Mouse (Mus musculus): Measurements from ENCODE around the gene Cacna1d. TPM values are rescaled to one million over a fixed set of nuclear protein-coding genes. Genes with fewer than 3 reads are reported as not detected.
A peak's percentile ranks its signal among the peaks of the same experiment; 100 is the strongest.

Cacna1d gene
- polyA plus RNA-seq, 1 experiment from 2014 or later, result 0.38 TPM

GRCm38 (mm10) chr14:30512896-30513295, 21.6 kb upstream of the Cacna1d start:
- Histone ChIP-seq H3K4me2 (no peak overlapping the region), H3K27me3 (no peaks in the 10 kb centered on the region), H3K4me3 (replicated peaks) (no peak overlapping the region), H3K27ac (no peak overlapping the region), H3K9ac (no peak overlapping the region), H3K36me3 (peaks cover 54% of the 10 kb centered on the region), H3K4me1 (replicated peaks) (peaks cover 9% of the 10 kb centered on the region), H3K9me3 (replicated peaks) (no peaks in the 10 kb centered on the region)
- DNase-seq (no peak), ATAC-seq (ENCODE audit: low read depth) (0 out of 2 replicates have a peak, but pooled peaks have one; percentile 35)
- 56% methylated on average over 5 of the region's 5 CpGs for WGBS (ENCODE audit: insufficient replicate concordance)

- 85% methylated on average over 6 of the region's 6 CpGs for WGBS (ENCODE audit: insufficient replicate concordance)
- no peak overlapping the region for H3K4me3 ChIP-seq (replicated peaks)
- no peak overlapping the region for H3K9ac ChIP-seq
- H3K27me3 ChIP-seq, result no peaks in the 10 kb centered on the region
- H3K36me3 ChIP-seq, result peaks cover 73% of the 10 kb centered on the region
- H3K9me3 ChIP-seq (replicated peaks), result no peaks in the 10 kb centered on the region
- H3K4me2 ChIP-seq, result no peak overlapping the region
- H3K4me1 ChIP-seq (replicated peaks), result no peaks in the 10 kb centered on the region; the same call in none of the 2 replicates
- DNase-seq, result no peak
- no peak for ATAC-seq (ENCODE audit: low read depth)
- no peak overlapping the region; the same call in 1 of the 2 replicates for H3K27ac ChIP-seq
Measured at GRCm38 (mm10) chr14:30510214-30510763, 19.0 kb upstream of the Cacna1d start.

GRCm38 (mm10) chr14:30504990-30505389, 13.7 kb upstream of the Cacna1d start:
- H3K36me3 ChIP-seq, result peaks cover 63% of the 10 kb centered on the region

GRCm38 (mm10) chr14:30498202-30498601, 6.9 kb upstream of the Cacna1d start:
- Histone ChIP-seq H3K36me3 (peaks cover 36% of the 10 kb centered on the region), H3K4me1 (replicated peaks) (peaks cover 11% of the 10 kb centered on the region), H3K27me3 (no peaks in the 10 kb centered on the region), H3K4me3 (replicated peaks) (no peak overlapping the region), H3K9ac (no peak overlapping the region), H3K9me3 (replicated peaks) (no peaks in the 10 kb centered on the region), H3K4me2 (no peak overlapping the region), H3K27ac (no peak overlapping the region)
- WGBS (ENCODE audit: insufficient replicate concordance), result 80% methylated on average over 2 of the region's 2 CpGs
- no peak for DNase-seq
- ATAC-seq (ENCODE audit: low read depth), result no peak

More at GRCm38 (mm10) chr14:30504990-30505389, 13.7 kb upstream of the Cacna1d start:
- H3K27ac ChIP-seq, result no peak overlapping the region
- 79% methylated on average over 5 of the region's 5 CpGs for WGBS (ENCODE audit: insufficient replicate concordance)
- H3K4me1 ChIP-seq (replicated peaks), result no peaks in the 10 kb centered on the region
- no peak overlapping the region for H3K4me3 ChIP-seq (replicated peaks)
- no peaks in the 10 kb centered on the region for H3K27me3 ChIP-seq
- H3K9ac ChIP-seq, result no peak overlapping the region
- DNase-seq (no peak), ATAC-seq (ENCODE audit: low read depth) (no peak)
- H3K4me2 ChIP-seq, result no peak overlapping the region
- H3K9me3 ChIP-seq (replicated peaks), result no peaks in the 10 kb centered on the region

GRCm38 (mm10) chr14:30494998-30495397, 3.7 kb upstream of the Cacna1d start:
- ATAC-seq (ENCODE audit: low read depth), result no peak
- Histone ChIP-seq H3K9ac (no peak overlapping the region), H3K4me1 (replicated peaks) (peaks cover 25% of the 10 kb centered on the region), H3K4me2 (no peak overlapping the region), H3K27ac (no peak overlapping the region), H3K36me3 (peaks cover 50% of the 10 kb centered on the region), H3K4me3 (replicated peaks) (no peak overlapping the region), H3K9me3 (replicated peaks) (no peaks in the 10 kb centered on the region), H3K27me3 (no peaks in the 10 kb centered on the region)
- WGBS (ENCODE audit: insufficient replicate concordance), result 61% methylated on average over 6 of the region's 6 CpGs
- DNase-seq, result no peak

GRCm38 (mm10) chr14:30493276-30493675, 2.0 kb upstream of the Cacna1d start:
- 26% methylated on average over 1 of the region's 1 CpGs for WGBS (ENCODE audit: insufficient replicate concordance)
- H3K27me3 ChIP-seq, result no peaks in the 10 kb centered on the region
- peaks cover 51% of the 10 kb centered on the region for H3K36me3 ChIP-seq
- no peak overlapping the region for H3K9ac ChIP-seq
- peaks cover 25% of the 10 kb centered on the region for H3K4me1 ChIP-seq (replicated peaks)
- H3K4me3 ChIP-seq (replicated peaks), result no peak overlapping the region
- no peak for ATAC-seq (ENCODE audit: low read depth)
- H3K9me3 ChIP-seq (replicated peaks), result no peaks in the 10 kb centered on the region
- DNase-seq, result no peak
- H3K27ac ChIP-seq, result no peak overlapping the region
- no peak overlapping the region for H3K4me2 ChIP-seq

GRCm38 (mm10) chr14:30479361-30479948, 11.8 kb downstream of the Cacna1d start, which contains the start of gene Dcp1a:
Dcp1a (plus strand) TSS chr14:30479535.
- peak within 1 kb of the TSS; percentile 83 for H3K27ac ChIP-seq
- peak within 1 kb of the TSS; percentile 93 for H3K4me3 ChIP-seq (replicated peaks)
- under 1% methylated on average over 39 of the region's 39 CpGs for WGBS (ENCODE audit: insufficient replicate concordance)
- H3K36me3 ChIP-seq, result peaks cover 25% of the 10 kb centered on the region
- H3K9ac ChIP-seq, result peak within 1 kb of the TSS; percentile 92
- peak; percentile 93 for DNase-seq
- ATAC-seq (ENCODE audit: low read depth), result peak; percentile 99
- H3K9me3 ChIP-seq (replicated peaks), result no peaks in the 10 kb centered on the region
- no peaks in the 10 kb centered on the region for H3K27me3 ChIP-seq
- H3K4me1 ChIP-seq (replicated peaks), result peaks cover 17% of the 10 kb centered on the region
- peak within 1 kb of the TSS; percentile 89 for H3K4me2 ChIP-seq

GRCm38 (mm10) chr14:30474416-30474815, 16.8 kb downstream of the Cacna1d start:
- Histone ChIP-seq H3K4me1 (replicated peaks) (no peaks in the 10 kb centered on the region; the same call in 1 of the 2 replicates), H3K4me2 (no peak overlapping the region), H3K27me3 (no peaks in the 10 kb centered on the region), H3K4me3 (replicated peaks) (no peak overlapping the region), H3K36me3 (no peaks in the 10 kb centered on the region), H3K9ac (no peak overlapping the region), H3K9me3 (replicated peaks) (no peaks in the 10 kb centered on the region), H3K27ac (no peak overlapping the region)
- DNase-seq (no peak), ATAC-seq (ENCODE audit: low read depth) (no peak)
- 62% methylated on average over 6 of the region's 6 CpGs for WGBS (ENCODE audit: insufficient replicate concordance)

GRCm38 (mm10) chr14:30473605-30474004, 17.6 kb downstream of the Cacna1d start:
- Histone ChIP-seq H3K4me3 (replicated peaks) (no peak overlapping the region), H3K27ac (no peak overlapping the region), H3K27me3 (no peaks in the 10 kb centered on the region), H3K9ac (no peak overlapping the region), H3K36me3 (no peaks in the 10 kb centered on the region), H3K4me1 (replicated peaks) (no peaks in the 10 kb centered on the region), H3K4me2 (no peak overlapping the region), H3K9me3 (replicated peaks) (no peaks in the 10 kb centered on the region)
- WGBS (ENCODE audit: insufficient replicate concordance), result 57% methylated on average over 5 of the region's 5 CpGs
- DNase-seq (no peak), ATAC-seq (ENCODE audit: low read depth) (no peak)

GRCm38 (mm10) chr14:30463312-30463711, 27.9 kb downstream of the Cacna1d start:
- WGBS (ENCODE audit: insufficient replicate concordance), result 63% methylated on average over 4 of the region's 4 CpGs
- H3K36me3 ChIP-seq, result no peaks in the 10 kb centered on the region
- H3K9ac ChIP-seq, result no peak overlapping the region
- no peaks in the 10 kb centered on the region for H3K9me3 ChIP-seq (replicated peaks)
- no peak overlapping the region for H3K4me3 ChIP-seq (replicated peaks)
- no peaks in the 10 kb centered on the region for H3K4me1 ChIP-seq (replicated peaks)
- DNase-seq (no peak), ATAC-seq (ENCODE audit: low read depth) (no peak)
- no peak overlapping the region for H3K27ac ChIP-seq
- no peaks in the 10 kb centered on the region for H3K27me3 ChIP-seq
- H3K4me2 ChIP-seq, result no peak overlapping the region

- Histone ChIP-seq H3K36me3 (no peaks in the 10 kb centered on the region), H3K4me3 (replicated peaks) (no peak overlapping the region), H3K27ac (no peak overlapping the region), H3K4me2 (no peak overlapping the region; the same call in 1 of the 2 replicates), H3K9me3 (replicated peaks) (no peaks in the 10 kb centered on the region), H3K9ac (no peak overlapping the region), H3K4me1 (replicated peaks) (no peaks in the 10 kb centered on the region), H3K27me3 (0 out of 2 replicates have a peak, but pooled peaks cover 3% of the 10 kb centered on the region)
- WGBS (ENCODE audit: insufficient replicate concordance), result 4% methylated on average over 14 of the region's 14 CpGs
- no peak for ATAC-seq (ENCODE audit: low read depth)
- DNase-seq, result peak; percentile 36
Measured at GRCm38 (mm10) chr14:30459891-30460523, 31.2 kb downstream of the Cacna1d start.

All from liver, embryonic 13.5 days (tissue).